13 mouse cellular contexts compared by ENCODE assay signal in the genomic region with DNA sequence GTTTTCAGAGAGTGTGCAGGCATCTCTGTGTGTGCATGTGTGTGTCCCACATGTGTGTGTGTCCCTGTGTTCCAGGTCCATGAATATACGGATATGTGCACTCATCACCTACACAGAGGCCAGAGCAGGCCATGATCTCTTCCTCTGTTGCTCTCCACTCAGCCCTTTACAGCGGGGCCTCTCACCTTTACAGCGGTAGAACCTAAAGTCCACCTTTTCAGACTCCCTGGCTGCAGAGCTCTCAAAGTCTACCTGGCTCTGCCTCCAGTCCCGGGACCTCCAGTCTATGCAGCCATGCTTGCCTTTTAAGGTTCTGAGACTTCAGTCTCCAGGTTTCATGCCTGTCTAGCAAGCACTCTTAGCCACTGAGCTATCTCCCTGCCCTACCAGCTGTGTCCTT. TPM values are rescaled to one million over a fixed set of nuclear protein-coding genes. Genes with fewer than 3 reads are reported as not detected.
"Had no signal": no experiment of that assay in that cellular context is flagged by ENCODE, and none has a peak within 500 bp of the region (broad histone marks: within the 10 kb centered on the region; RNA-seq: fewer than 3 reads in every experiment).

No protein-coding gene starts in this region.

- H3K27ac ChIP-seq: layer of hippocampus, adult 2 months; macrophage; midbrain, embryonic 12.5 days had no signal

- H3K27me3 ChIP-seq: midbrain, embryonic 12.5 days; stomach, embryonic 15.5 days had no signal

- H3K4me2 ChIP-seq: midbrain, embryonic 12.5 days; stomach, embryonic 15.5 days had no signal

- H3K36me3 ChIP-seq: midbrain, embryonic 12.5 days; stomach, embryonic 15.5 days had no signal

- H3K9me3 ChIP-seq: midbrain, embryonic 12.5 days; stomach, embryonic 15.5 days had no signal

- H3K4me3 ChIP-seq: layer of hippocampus, adult 2 months; megakaryocyte, embryonic 14.5 days; midbrain, embryonic 12.5 days; stomach, embryonic 15.5 days had no signal

- DNase-seq: kidney, adult 18-20 months; kidney, postnatal 10 days; kidney, postnatal 4 days; left cerebral cortex, postnatal 4 days; lung, adult 2 months; lung, postnatal 14 days; right cerebral cortex, postnatal 14 days; thymus, postnatal 36 days had no signal

- H3K9ac ChIP-seq: midbrain, embryonic 12.5 days; stomach, embryonic 15.5 days had no signal

RNA-seq across cellular contexts. Expression of a gene that starts 26.5 kb away (rescaled TPM):
- polyA plus RNA-seq: macrophage had no signal
